Mouse (Mus musculus) heart, adult 8-10 months (tissue): ENCODE measurements at regions not wholly inside any gene's neighbourhood (a gene's known extent, or its start where the extent isn't known, plus 50 kb on each side); places are given as distances from the start of the nearest gene placed in this dataset. TPM values are rescaled to one million over a fixed set of nuclear protein-coding genes. Genes with fewer than 3 reads are reported as not detected.

Experiments used
- DNase-seq: peaks from one replicate; pipeline ENCODE4 v3.0.0; 2022; ENCODE audit warnings: low spot score
- microRNA-seq: library from miRNA; unstranded; fragments of <30 nt; microRNA quantifications from one replicate; pipeline ENCODE4 v1.2.0, GENCODE M21; 2022

GRCm38 (mm10) chr12:94749747-94750515 lies 942.1 kb upstream of the Flrt2 start:
- no peak for DNase-seq

DNA sequence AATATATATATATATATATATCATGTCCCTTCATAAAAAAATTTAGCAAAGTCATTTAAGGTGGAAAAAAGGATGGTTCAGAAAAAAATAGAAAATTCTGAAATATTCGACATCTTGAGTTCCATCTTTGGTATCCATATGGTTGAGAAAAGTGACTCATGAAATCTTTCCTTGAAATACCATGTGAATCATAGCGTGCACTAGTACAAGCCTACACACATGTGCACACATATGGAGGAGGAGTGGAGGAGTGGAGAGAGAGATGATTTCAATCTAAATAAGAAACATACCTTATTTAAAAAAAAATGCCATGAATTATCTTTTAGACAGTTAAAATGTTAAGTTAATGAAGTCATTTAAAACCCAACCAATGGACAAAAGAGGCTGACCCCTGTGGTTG lies 936.3 kb upstream of the Flrt2 start:
- DNase-seq = no peak

- DNase-seq = no peak
Observed at GRCm38 (mm10) chr12:94795913-94796615, 896.0 kb upstream of the Flrt2 start.

DNA sequence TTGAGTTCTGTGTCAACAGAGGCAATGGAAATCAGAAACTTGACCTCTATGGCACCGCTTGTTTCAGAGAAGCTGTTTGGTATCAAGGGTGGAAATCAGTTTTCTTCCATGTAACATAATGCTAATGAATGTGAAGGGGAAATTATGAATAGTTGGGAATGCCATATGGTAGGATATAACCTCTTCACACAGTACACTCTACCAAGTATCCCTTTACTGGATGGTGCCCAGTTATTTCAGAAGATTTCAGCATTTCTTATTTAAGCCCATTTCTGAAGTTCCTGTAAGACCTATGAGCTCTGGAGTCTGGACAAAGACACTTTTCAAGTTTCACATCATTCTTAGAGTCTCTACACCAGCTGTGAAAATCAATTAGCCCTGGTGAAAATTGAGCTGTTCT lies 887.3 kb upstream of the Flrt2 start:
- no peak for DNase-seq

GRCm38 (mm10) chr12:94831400-94831799 lies 860.6 kb upstream of the Flrt2 start:
- DNase-seq = no peak

GRCm38 (mm10) chr12:94862720-94863119 lies 829.3 kb upstream of the Flrt2 start:
- no peak for DNase-seq

- no peak for DNase-seq
Observed at GRCm38 (mm10) chr12:94910816-94911215, 781.2 kb upstream of the Flrt2 start.

DNA sequence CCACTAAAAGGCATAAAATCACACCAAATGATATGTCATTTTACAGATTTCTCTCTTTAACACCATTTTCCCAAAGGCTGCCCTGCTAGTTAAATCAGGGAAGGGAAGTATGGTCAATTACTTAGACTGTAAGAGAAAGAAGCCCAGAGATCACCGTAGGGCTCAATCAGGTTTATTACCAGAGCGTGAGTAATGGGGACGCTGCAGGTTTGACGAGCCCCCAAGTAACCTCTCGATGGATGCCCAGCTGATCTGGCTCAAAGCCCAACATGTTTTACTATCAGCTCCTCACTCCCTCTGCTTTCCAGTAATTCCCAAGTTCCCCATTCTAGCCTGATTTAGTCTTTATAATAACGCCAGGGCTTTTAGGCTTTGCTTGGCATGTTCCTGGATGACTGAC lies 749.0 kb upstream of the Flrt2 start:
- DNase-seq = no peak

Small RNA genes lying in the stretch of these regions (microRNA-seq; reads per million reads assigned to microRNA genes)
- not detected for gene Mir8099-2
